Mouse (Mus musculus): ENCODE data around the gene Vav3. TPM values are rescaled to one million over a fixed set of nuclear protein-coding genes. Genes with fewer than 3 reads are reported as not detected.

Vav3 gene
- polyA plus RNA-seq, 1 experiment from 2014 or later = 12.9 TPM

- Histone ChIP-seq H3K36me3 (ENCODE audit: control insufficient read depth, insufficient read depth, low read length) (no peaks in the 10 kb centered on the region), H3K27me3 (ENCODE audit: control insufficient read depth, insufficient read depth, low read length) (no peaks in the 10 kb centered on the region), H3K4me3 (ENCODE audit: low read depth, low read length) (no peak overlapping the region), H3K27ac (ENCODE audit: low read depth, low read length) (no peak overlapping the region), H3K4me1 (ENCODE audit: control insufficient read depth, insufficient read depth, low read length) (no peaks in the 10 kb centered on the region), H3K4me2 (no peak overlapping the region), H3K9me3 (replicated peaks; ENCODE audit: control insufficient read depth, low read length) (no peaks in the 10 kb centered on the region), H3K9ac (ENCODE audit: low read depth, low read length) (no peak overlapping the region)
- 75% methylated on average over 3 of the region's 3 CpGs for WGBS (ENCODE audit: insufficient replicate concordance)
- no peak for ATAC-seq (replicated peaks; ENCODE audit: insufficient number of reproducible peaks, low FRiP score, low TSS enrichment)
Measured at GRCm38 (mm10) chr3:109486786-109487185, 146.3 kb downstream of the Vav3 start.

- Histone ChIP-seq H3K36me3 (ENCODE audit: control insufficient read depth, insufficient read depth, low read length) (no peaks in the 10 kb centered on the region), H3K9ac (ENCODE audit: low read depth, low read length) (no peak overlapping the region), H3K9me3 (replicated peaks; ENCODE audit: control insufficient read depth, low read length) (no peaks in the 10 kb centered on the region), H3K4me1 (ENCODE audit: control insufficient read depth, insufficient read depth, low read length) (no peaks in the 10 kb centered on the region), H3K27ac (ENCODE audit: low read depth, low read length) (no peak overlapping the region), H3K4me2 (no peak overlapping the region), H3K4me3 (ENCODE audit: low read depth, low read length) (no peak overlapping the region), H3K27me3 (ENCODE audit: control insufficient read depth, insufficient read depth, low read length) (no peaks in the 10 kb centered on the region)
- no peak for ATAC-seq (replicated peaks; ENCODE audit: insufficient number of reproducible peaks, low FRiP score, low TSS enrichment)
- WGBS (ENCODE audit: insufficient replicate concordance) = 78% methylated on average over 4 of the region's 4 CpGs
Measured at GRCm38 (mm10) chr3:109487823-109488222, 147.4 kb downstream of the Vav3 start.

GRCm38 (mm10) chr3:109488750-109489171, 148.3 kb downstream of the Vav3 start:
- no peaks in the 10 kb centered on the region for H3K27me3 ChIP-seq (ENCODE audit: control insufficient read depth, insufficient read depth, low read length)
- no peaks in the 10 kb centered on the region for H3K4me1 ChIP-seq (ENCODE audit: control insufficient read depth, insufficient read depth, low read length)
- no peak overlapping the region for H3K4me2 ChIP-seq
- no peak overlapping the region; the same call in 1 of the 2 replicates for H3K9ac ChIP-seq (ENCODE audit: low read depth, low read length)
- no peak overlapping the region for H3K27ac ChIP-seq (ENCODE audit: low read depth, low read length)
- 66% methylated on average over 4 of the region's 4 CpGs for WGBS (ENCODE audit: insufficient replicate concordance)
- H3K36me3 ChIP-seq (ENCODE audit: control insufficient read depth, insufficient read depth, low read length) = no peaks in the 10 kb centered on the region
- H3K4me3 ChIP-seq (ENCODE audit: low read depth, low read length) = no peak overlapping the region
- ATAC-seq (replicated peaks; ENCODE audit: insufficient number of reproducible peaks, low FRiP score, low TSS enrichment) = no peak
- no peaks in the 10 kb centered on the region for H3K9me3 ChIP-seq (replicated peaks; ENCODE audit: control insufficient read depth, low read length)

DNA sequence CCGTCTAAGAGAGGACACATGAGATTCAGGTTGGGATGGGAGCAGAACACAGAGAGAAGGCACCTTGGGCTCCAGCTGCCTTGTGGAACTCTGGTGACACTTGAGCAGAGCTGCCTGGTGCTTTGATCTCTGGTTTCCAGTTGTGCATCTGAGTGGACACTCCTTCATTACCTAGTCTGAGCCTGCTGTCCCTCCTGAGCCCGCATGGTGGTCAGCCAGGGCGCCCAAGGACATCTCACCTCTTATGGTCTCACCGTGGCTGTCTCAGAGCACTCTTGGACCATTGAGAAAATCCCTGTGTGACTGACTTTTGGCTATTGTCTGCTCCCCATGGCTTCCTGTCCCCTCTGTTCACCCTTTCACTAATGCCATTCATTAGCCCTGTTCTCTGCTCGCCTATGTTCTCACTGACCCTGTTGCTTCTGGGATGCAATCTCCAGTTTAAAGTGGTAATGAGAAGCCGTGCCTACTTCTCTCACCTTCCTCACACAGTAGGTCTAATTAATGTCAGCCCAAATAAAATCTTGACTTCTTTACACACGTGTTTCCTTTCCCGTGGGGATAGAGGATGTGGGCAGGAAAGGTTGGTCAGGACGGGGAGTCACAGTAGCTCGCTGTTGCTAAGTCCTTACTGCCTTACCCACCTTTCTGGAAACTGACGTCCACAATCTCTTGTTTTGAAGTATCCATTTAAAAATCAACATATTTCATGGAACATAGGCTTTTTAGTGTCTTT, 150.3 kb downstream of the Vav3 start:
- Histone ChIP-seq H3K4me3 (ENCODE audit: low read depth, low read length) (no peak overlapping the region), H3K36me3 (ENCODE audit: control insufficient read depth, insufficient read depth, low read length) (no peaks in the 10 kb centered on the region), H3K4me2 (no peak overlapping the region), H3K9ac (ENCODE audit: low read depth, low read length) (no peak overlapping the region), H3K27me3 (ENCODE audit: control insufficient read depth, insufficient read depth, low read length) (no peaks in the 10 kb centered on the region), H3K9me3 (replicated peaks; ENCODE audit: control insufficient read depth, low read length) (no peaks in the 10 kb centered on the region), H3K27ac (ENCODE audit: low read depth, low read length) (no peak overlapping the region), H3K4me1 (ENCODE audit: control insufficient read depth, insufficient read depth, low read length) (no peaks in the 10 kb centered on the region)
- 71% methylated on average over 11 of the region's 11 CpGs for WGBS (ENCODE audit: insufficient replicate concordance)
- ATAC-seq (replicated peaks; ENCODE audit: insufficient number of reproducible peaks, low FRiP score, low TSS enrichment) = no peak

GRCm38 (mm10) chr3:109491568-109491967, 151.1 kb downstream of the Vav3 start:
- H3K4me2 ChIP-seq = no peak overlapping the region
- no peaks in the 10 kb centered on the region for H3K4me1 ChIP-seq (ENCODE audit: control insufficient read depth, insufficient read depth, low read length)
- H3K9me3 ChIP-seq (replicated peaks; ENCODE audit: control insufficient read depth, low read length) = no peaks in the 10 kb centered on the region
- no peak overlapping the region for H3K9ac ChIP-seq (ENCODE audit: low read depth, low read length)
- H3K36me3 ChIP-seq (ENCODE audit: control insufficient read depth, insufficient read depth, low read length) = no peaks in the 10 kb centered on the region
- H3K27me3 ChIP-seq (ENCODE audit: control insufficient read depth, insufficient read depth, low read length) = no peaks in the 10 kb centered on the region
- H3K27ac ChIP-seq (ENCODE audit: low read depth, low read length) = no peak overlapping the region
- 8% methylated on average over 2 of the region's 2 CpGs for WGBS (ENCODE audit: insufficient replicate concordance)
- H3K4me3 ChIP-seq (ENCODE audit: low read depth, low read length) = no peak overlapping the region
- ATAC-seq (replicated peaks; ENCODE audit: insufficient number of reproducible peaks, low FRiP score, low TSS enrichment) = no peak

GRCm38 (mm10) chr3:109496461-109496860, 156.0 kb downstream of the Vav3 start:
- no peak for ATAC-seq (replicated peaks; ENCODE audit: insufficient number of reproducible peaks, low FRiP score, low TSS enrichment)
- no peak overlapping the region for H3K4me3 ChIP-seq (ENCODE audit: low read depth, low read length)
- no peaks in the 10 kb centered on the region for H3K4me1 ChIP-seq (ENCODE audit: control insufficient read depth, insufficient read depth, low read length)
- H3K4me2 ChIP-seq = no peak overlapping the region
- H3K27ac ChIP-seq (ENCODE audit: low read depth, low read length) = no peak overlapping the region
- no peak overlapping the region for H3K9ac ChIP-seq (ENCODE audit: low read depth, low read length)
- WGBS (ENCODE audit: insufficient replicate concordance) = 83% methylated on average over 5 of the region's 5 CpGs
- no peaks in the 10 kb centered on the region for H3K9me3 ChIP-seq (replicated peaks; ENCODE audit: control insufficient read depth, low read length)
- no peaks in the 10 kb centered on the region for H3K36me3 ChIP-seq (ENCODE audit: control insufficient read depth, insufficient read depth, low read length)
- no peaks in the 10 kb centered on the region for H3K27me3 ChIP-seq (ENCODE audit: control insufficient read depth, insufficient read depth, low read length)

GRCm38 (mm10) chr3:109497074-109497473, 156.6 kb downstream of the Vav3 start:
- H3K9me3 ChIP-seq (replicated peaks; ENCODE audit: control insufficient read depth, low read length) = no peaks in the 10 kb centered on the region
- H3K36me3 ChIP-seq (ENCODE audit: control insufficient read depth, insufficient read depth, low read length) = no peaks in the 10 kb centered on the region
- no peak overlapping the region for H3K4me3 ChIP-seq (ENCODE audit: low read depth, low read length)
- no peak overlapping the region for H3K9ac ChIP-seq (ENCODE audit: low read depth, low read length)
- H3K4me1 ChIP-seq (ENCODE audit: control insufficient read depth, insufficient read depth, low read length) = no peaks in the 10 kb centered on the region
- H3K4me2 ChIP-seq = no peak overlapping the region
- H3K27me3 ChIP-seq (ENCODE audit: control insufficient read depth, insufficient read depth, low read length) = no peaks in the 10 kb centered on the region
- 79% methylated on average over 4 of the region's 4 CpGs for WGBS (ENCODE audit: insufficient replicate concordance)
- ATAC-seq (replicated peaks; ENCODE audit: insufficient number of reproducible peaks, low FRiP score, low TSS enrichment) = no peak
- no peak overlapping the region for H3K27ac ChIP-seq (ENCODE audit: low read depth, low read length)

DNA sequence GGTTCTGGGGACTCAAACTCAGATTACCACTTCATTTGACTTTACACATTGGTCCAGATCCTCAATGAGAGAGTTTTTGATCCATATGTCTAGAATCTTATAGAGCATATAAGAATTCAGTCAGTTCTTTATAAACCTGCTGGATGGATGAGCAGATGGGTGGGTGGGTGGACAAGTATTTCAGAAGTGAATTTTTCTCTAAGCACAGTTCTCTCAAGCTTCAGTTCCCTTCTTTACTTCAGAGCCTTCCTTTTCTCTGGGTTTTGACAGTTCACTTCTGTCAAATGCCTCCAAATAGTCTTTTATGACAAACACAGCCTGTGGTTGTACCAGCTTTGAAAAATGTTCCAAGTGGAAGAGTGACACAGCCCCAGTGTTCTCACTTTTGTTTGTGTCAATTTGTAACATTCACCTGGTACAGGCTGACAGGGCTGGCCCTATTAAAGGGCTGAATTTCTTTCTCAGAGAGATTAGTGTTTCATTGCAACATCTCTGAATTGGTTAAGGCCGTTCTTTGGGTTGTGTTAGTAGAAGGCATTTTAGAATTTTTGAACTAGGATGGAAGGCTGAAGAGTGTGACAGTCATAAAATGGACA, 159.5 kb downstream of the Vav3 start:
- Histone ChIP-seq H3K4me3 (ENCODE audit: low read depth, low read length) (no peak overlapping the region), H3K4me2 (no peak overlapping the region), H3K9ac (ENCODE audit: low read depth, low read length) (no peak overlapping the region), H3K36me3 (ENCODE audit: control insufficient read depth, insufficient read depth, low read length) (no peaks in the 10 kb centered on the region), H3K27me3 (ENCODE audit: control insufficient read depth, insufficient read depth, low read length) (no peaks in the 10 kb centered on the region), H3K27ac (ENCODE audit: low read depth, low read length) (no peak overlapping the region), H3K4me1 (ENCODE audit: control insufficient read depth, insufficient read depth, low read length) (no peaks in the 10 kb centered on the region), H3K9me3 (replicated peaks; ENCODE audit: control insufficient read depth, low read length) (no peaks in the 10 kb centered on the region)
- no peak for ATAC-seq (replicated peaks; ENCODE audit: insufficient number of reproducible peaks, low FRiP score, low TSS enrichment)
- 84% methylated on average over 1 of the region's 1 CpGs for WGBS (ENCODE audit: insufficient replicate concordance)

DNA sequence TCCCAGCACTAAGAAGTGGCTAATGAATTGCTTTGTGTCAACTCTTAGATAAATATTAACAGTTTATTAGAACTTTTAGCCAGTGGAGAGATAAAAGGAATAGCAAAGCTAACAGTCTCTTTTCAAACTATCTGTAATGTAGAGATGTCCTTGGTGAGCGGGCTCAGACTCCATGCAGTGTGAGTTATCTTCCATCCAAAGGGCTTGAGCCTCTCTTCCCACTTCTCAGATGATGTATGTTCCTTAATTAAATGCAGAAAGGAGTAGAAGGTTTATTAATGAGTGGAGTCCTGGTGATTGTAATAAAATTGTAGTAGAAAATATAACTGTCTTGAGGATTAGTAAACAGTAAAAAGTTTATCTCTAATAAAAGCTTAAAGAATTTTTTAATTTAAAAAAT, 169.3 kb downstream of the Vav3 start:
- Histone ChIP-seq H3K4me1 (ENCODE audit: control insufficient read depth, insufficient read depth, low read length) (no peaks in the 10 kb centered on the region), H3K4me3 (ENCODE audit: low read depth, low read length) (no peak overlapping the region), H3K27me3 (ENCODE audit: control insufficient read depth, insufficient read depth, low read length) (no peaks in the 10 kb centered on the region), H3K27ac (ENCODE audit: low read depth, low read length) (no peak overlapping the region), H3K4me2 (no peak overlapping the region), H3K9ac (ENCODE audit: low read depth, low read length) (no peak overlapping the region), H3K9me3 (replicated peaks; ENCODE audit: control insufficient read depth, low read length) (no peaks in the 10 kb centered on the region), H3K36me3 (ENCODE audit: control insufficient read depth, insufficient read depth, low read length) (no peaks in the 10 kb centered on the region)
- ATAC-seq (replicated peaks; ENCODE audit: insufficient number of reproducible peaks, low FRiP score, low TSS enrichment) = no peak
- WGBS (ENCODE audit: insufficient replicate concordance) = 76% methylated on average over 1 of the region's 1 CpGs
